Mouse (Mus musculus): ENCODE measurements around the gene Gab1.

Gene Gab1

GRCm38 (mm10) chr8:80873723-80874427 lies 6.4 kb downstream of the Gab1 start:
- ATAC-seq (ENCODE audit: insufficient number of reproducible peaks, low FRiP score, low TSS enrichment) = no peak

GRCm38 (mm10) chr8:80872688-80873087 lies 7.6 kb downstream of the Gab1 start:
- peak; percentile 97 for ATAC-seq (ENCODE audit: insufficient number of reproducible peaks, low FRiP score, low TSS enrichment)

GRCm38 (mm10) chr8:80871400-80871799 lies 8.9 kb downstream of the Gab1 start:
- no peak for ATAC-seq (ENCODE audit: insufficient number of reproducible peaks, low FRiP score, low TSS enrichment)

- ATAC-seq (ENCODE audit: insufficient number of reproducible peaks, low FRiP score, low TSS enrichment) = no peak
Observed at GRCm38 (mm10) chr8:80870535-80871204, 9.6 kb downstream of the Gab1 start.

- ATAC-seq (ENCODE audit: insufficient number of reproducible peaks, low FRiP score, low TSS enrichment) = no peak
Observed at GRCm38 (mm10) chr8:80869881-80870328, 10.4 kb downstream of the Gab1 start.

GRCm38 (mm10) chr8:80868801-80869323 lies 11.5 kb downstream of the Gab1 start:
- ATAC-seq (ENCODE audit: insufficient number of reproducible peaks, low FRiP score, low TSS enrichment) = no peak

GRCm38 (mm10) chr8:80868006-80868702 lies 12.2 kb downstream of the Gab1 start:
- ATAC-seq (ENCODE audit: insufficient number of reproducible peaks, low FRiP score, low TSS enrichment) = no peak

GRCm38 (mm10) chr8:80867598-80867997 lies 12.7 kb downstream of the Gab1 start:
- no peak for ATAC-seq (ENCODE audit: insufficient number of reproducible peaks, low FRiP score, low TSS enrichment)

- ATAC-seq (ENCODE audit: insufficient number of reproducible peaks, low FRiP score, low TSS enrichment) = peak; percentile 18; the same call in 1 of the 2 replicates
Observed at GRCm38 (mm10) chr8:80865181-80865784, 15.0 kb downstream of the Gab1 start.

GRCm38 (mm10) chr8:80863393-80863792 lies 16.9 kb downstream of the Gab1 start:
- ATAC-seq (ENCODE audit: insufficient number of reproducible peaks, low FRiP score, low TSS enrichment) = no peak

- ATAC-seq (ENCODE audit: insufficient number of reproducible peaks, low FRiP score, low TSS enrichment) = no peak
Observed at GRCm38 (mm10) chr8:80859180-80859775, 21.0 kb downstream of the Gab1 start.

GRCm38 (mm10) chr8:80857851-80858367 lies 22.4 kb downstream of the Gab1 start:
- ATAC-seq (ENCODE audit: insufficient number of reproducible peaks, low FRiP score, low TSS enrichment) = no peak

GRCm38 (mm10) chr8:80857128-80857527 lies 23.2 kb downstream of the Gab1 start:
- no peak for ATAC-seq (ENCODE audit: insufficient number of reproducible peaks, low FRiP score, low TSS enrichment)

- no peak for ATAC-seq (ENCODE audit: insufficient number of reproducible peaks, low FRiP score, low TSS enrichment)
Observed at GRCm38 (mm10) chr8:80856606-80857005, 23.7 kb downstream of the Gab1 start.

- ATAC-seq (ENCODE audit: insufficient number of reproducible peaks, low FRiP score, low TSS enrichment) = no peak
Observed at GRCm38 (mm10) chr8:80853622-80854021, 26.7 kb downstream of the Gab1 start.

GRCm38 (mm10) chr8:80853208-80853607 lies 27.1 kb downstream of the Gab1 start:
- no peak for ATAC-seq (ENCODE audit: insufficient number of reproducible peaks, low FRiP score, low TSS enrichment)

- no peak for ATAC-seq (ENCODE audit: insufficient number of reproducible peaks, low FRiP score, low TSS enrichment)
Observed at GRCm38 (mm10) chr8:80852412-80853165, 27.7 kb downstream of the Gab1 start.

- no peak for ATAC-seq (ENCODE audit: insufficient number of reproducible peaks, low FRiP score, low TSS enrichment)
Observed at GRCm38 (mm10) chr8:80851648-80852047, 28.7 kb downstream of the Gab1 start.

GRCm38 (mm10) chr8:80850013-80850412 lies 30.3 kb downstream of the Gab1 start:
- ATAC-seq (ENCODE audit: insufficient number of reproducible peaks, low FRiP score, low TSS enrichment) = no peak
